Mouse (Mus musculus) myocyte (in vitro differentiated cells): Measurements from ENCODE around the gene Lpp.

ENCODE experiments used
- POLR2A ChIP-seq: IDR thresholded peaks from one replicate; pipeline ENCODE4 v1.6.1; 2011; ENCODE audit warnings: low read depth, mild to moderate bottlenecking, control low read depth, moderate library complexity; ENCODE audit not compliant: insufficient read length
- USF1 ChIP-seq: IDR thresholded peaks from one replicate; pipeline ENCODE4 v1.6.1; 2011; ENCODE audit warnings: low read depth, mild to moderate bottlenecking, control low read depth, moderate library complexity

DNA sequence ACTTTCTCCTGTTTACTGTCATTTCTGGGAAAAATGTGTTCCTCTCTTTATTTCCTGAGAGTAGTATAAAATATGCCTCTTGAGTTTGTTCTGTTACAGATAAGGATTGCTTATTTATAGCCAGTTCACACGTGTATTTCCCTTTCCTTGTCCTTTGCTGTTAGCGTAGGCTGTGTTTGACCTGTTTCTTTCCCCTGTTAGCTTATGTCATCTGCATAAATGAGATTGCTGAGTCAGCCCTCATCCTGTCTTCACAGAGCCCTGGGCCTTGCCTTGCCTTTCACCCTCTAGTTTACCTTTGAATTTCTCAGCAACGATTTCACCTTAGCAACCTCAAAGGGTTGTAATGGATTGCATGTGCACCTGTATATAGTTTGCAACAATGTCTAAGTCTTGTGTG is 32.5 kb downstream of the Lpp start:
- TF ChIP-seq USF1, result no peak
- no peak for TF ChIP-seq POLR2A
